Mouse (Mus musculus) stomach, embryonic 14.5 days (tissue): ENCODE measurements around the gene Polr2l. TPM values are rescaled to one million over a fixed set of nuclear protein-coding genes. Genes with fewer than 3 reads are reported as not detected.

ENCODE experiments used
- ATAC-seq: fragments of 200-750 bp; cut with Nextera tagmentation; 2 replicates; pipeline ENCODE4 v1.8.0; 2017; ENCODE audit warnings: low read depth, moderate TSS enrichment; ENCODE audit not compliant: insufficient number of reproducible peaks, insufficient read depth, low FRiP score
- H3K27ac ChIP-seq: fragments of 300-500 bp; sonication (generic); 2 replicates; pipeline ENCODE4 v1.5.1; 2014; ENCODE audit warnings: mild to moderate bottlenecking, low read length, moderate library complexity, mixed read lengths
- H3K27me3 ChIP-seq: fragments of 300-500 bp; sonication (generic); 2 replicates; pipeline ENCODE4 v1.6.1; 2014; ENCODE audit warnings: low read length, control low read depth, mixed read lengths; ENCODE audit not compliant: control insufficient read depth, insufficient read depth
- H3K36me3 ChIP-seq: fragments of 300-500 bp; sonication (generic); 2 replicates; pipeline ENCODE4 v1.6.1; 2014; ENCODE audit warnings: mild to moderate bottlenecking, control low read depth, low read length, moderate library complexity, mixed read lengths; ENCODE audit not compliant: control insufficient read depth, insufficient read depth
- H3K4me1 ChIP-seq: fragments of 300-500 bp; sonication (generic); 2 replicates; pipeline ENCODE4 v1.6.1; 2014; ENCODE audit warnings: low read length, control low read depth, mixed read lengths; ENCODE audit not compliant: control insufficient read depth, insufficient read depth
- H3K4me2 ChIP-seq: fragments of 300-500 bp; sonication (generic); replicated peaks from 2 replicates; pipeline ENCODE4 v1.6.1; 2014; ENCODE audit warnings: low read depth, low read length, control low read depth
- H3K4me3 ChIP-seq: fragments of 300-500 bp; sonication (generic); 2 replicates; pipeline ENCODE4 v1.5.1; 2014; ENCODE audit warnings: low read depth, low read length, control low read depth
- H3K9ac ChIP-seq: fragments of 300-500 bp; sonication (generic); replicated peaks from 2 replicates; pipeline ENCODE4 v1.6.1; 2014; ENCODE audit warnings: low read depth, mild to moderate bottlenecking, control low read depth, low read length, moderate library complexity, mixed read lengths
- H3K9me3 ChIP-seq: fragments of 300-500 bp; sonication (generic); 2 replicates; pipeline ENCODE4 v1.6.1; 2016; ENCODE audit warnings: low read depth, low read length, control low read depth; ENCODE audit not compliant: control insufficient read depth
- WGBS: fragments of 180-500 bp; shearing (Covaris S2); extraction: QIAGEN DNeasy Blood & Tissue Kit; methylation state at CpG from one replicate; pipeline ENCODE4 v1.1.7; 2014; 5-methylcytosine and 5-hydroxymethylcytosine counted together
- polyA plus RNA-seq: library from polyadenylated mRNA; unstranded; fragments of >200 nt; fragmentation: Nextera tagmentation; extraction: Ambion mirVana; gene quantifications from 2 replicates; pipeline ENCODE4 v1.2.1, GENCODE M21; 2014

The Polr2l gene
- polyA plus RNA-seq, 1 experiment from 2014 or later: 72.3 TPM

GRCm38 (mm10) chr7:141463824-141464602, 10.9 kb downstream of the Polr2l start:
- Histone ChIP-seq H3K27me3 (peaks cover 19% of the 10 kb centered on the region; the same call in 1 of the 2 replicates), H3K9me3 (no peaks in the 10 kb centered on the region), H3K27ac (no peak overlapping the region), H3K4me3 (0 out of 2 replicates have a peak overlapping the region, but pooled peaks have one; percentile 11), H3K4me1 (peaks cover 46% of the 10 kb centered on the region), H3K9ac (no peak overlapping the region), H3K36me3 (no peaks in the 10 kb centered on the region), H3K4me2 (peak overlapping the region; percentile 34)
- no peak for ATAC-seq
- WGBS: 35% methylated on average over 12 of the region's 12 CpGs

- Histone ChIP-seq H3K9ac (no peak overlapping the region), H3K4me3 (peak overlapping the region; percentile 37), H3K36me3 (peaks cover 6% of the 10 kb centered on the region; the same call in 1 of the 2 replicates), H3K4me2 (peak overlapping the region; percentile 70), H3K4me1 (peaks cover 34% of the 10 kb centered on the region), H3K27ac (no peak overlapping the region), H3K9me3 (no peaks in the 10 kb centered on the region), H3K27me3 (peaks cover 19% of the 10 kb centered on the region; the same call in 1 of the 2 replicates)
- ATAC-seq: no peak
- 13% methylated on average over 5 of the region's 5 CpGs for WGBS
Observed at GRCm38 (mm10) chr7:141462333-141462821, 12.6 kb downstream of the Polr2l start.

GRCm38 (mm10) chr7:141461521-141462332, 13.2 kb downstream of the Polr2l start:
- H3K27me3 ChIP-seq: peaks cover 19% of the 10 kb centered on the region; the same call in 1 of the 2 replicates
- no peak overlapping the region; the same call in 1 of the 2 replicates for H3K9ac ChIP-seq
- peak overlapping the region; percentile 70 for H3K4me2 ChIP-seq
- no peak overlapping the region for H3K27ac ChIP-seq
- H3K36me3 ChIP-seq: peaks cover 6% of the 10 kb centered on the region; the same call in 1 of the 2 replicates
- no peak for ATAC-seq
- H3K9me3 ChIP-seq: no peaks in the 10 kb centered on the region
- WGBS: 3% methylated on average over 57 of the region's 59 CpGs
- H3K4me3 ChIP-seq: peak overlapping the region; percentile 37
- H3K4me1 ChIP-seq: peaks cover 31% of the 10 kb centered on the region

- no peak within 1 kb of the TSS; the same call in 1 of the 2 replicates for H3K9ac ChIP-seq
- peaks cover 19% of the 10 kb centered on the region; the same call in 1 of the 2 replicates for H3K27me3 ChIP-seq
- WGBS: 47% methylated on average over 15 of the region's 15 CpGs
- H3K4me1 ChIP-seq: peaks cover 35% of the 10 kb centered on the region
- ATAC-seq: no peak
- H3K4me2 ChIP-seq: peak within 1 kb of the TSS; percentile 70
- peak within 1 kb of the TSS; percentile 37 for H3K4me3 ChIP-seq
- 0 out of 2 replicates have a peak within 1 kb of the TSS, but pooled peaks have one; percentile 6 for H3K27ac ChIP-seq
- H3K9me3 ChIP-seq: no peaks in the 10 kb centered on the region
- peaks cover 6% of the 10 kb centered on the region; the same call in 1 of the 2 replicates for H3K36me3 ChIP-seq
Observed at GRCm38 (mm10) chr7:141460391-141461113, 14.4 kb downstream of the Polr2l start, which contains the start of gene Cracr2b. Gene Cracr2b (plus strand): TSS chr7:141461094.

GRCm38 (mm10) chr7:141460001-141460390, 14.9 kb downstream of the Polr2l start:
- Histone ChIP-seq H3K36me3 (peaks cover 6% of the 10 kb centered on the region; the same call in 1 of the 2 replicates), H3K9ac (no peak overlapping the region), H3K4me3 (no peak overlapping the region), H3K27me3 (peaks cover 19% of the 10 kb centered on the region; the same call in 1 of the 2 replicates), H3K27ac (0 out of 2 replicates have a peak overlapping the region, but pooled peaks have one; percentile 6), H3K4me2 (no peak overlapping the region), H3K9me3 (no peaks in the 10 kb centered on the region), H3K4me1 (peaks cover 30% of the 10 kb centered on the region)
- ATAC-seq: no peak
- WGBS: 45% methylated on average over 5 of the region's 5 CpGs

- H3K36me3 ChIP-seq: peaks cover 6% of the 10 kb centered on the region; the same call in 1 of the 2 replicates
- ATAC-seq: no peak
- 89% methylated on average over 17 of the region's 17 CpGs for WGBS
- H3K4me1 ChIP-seq: peaks cover 24% of the 10 kb centered on the region
- H3K4me2 ChIP-seq: no peak overlapping the region
- H3K9me3 ChIP-seq: no peaks in the 10 kb centered on the region
- H3K27ac ChIP-seq: no peak overlapping the region
- H3K27me3 ChIP-seq: peaks cover 18% of the 10 kb centered on the region; the same call in 1 of the 2 replicates
- no peak overlapping the region for H3K9ac ChIP-seq
- H3K4me3 ChIP-seq: no peak overlapping the region
Observed at GRCm38 (mm10) chr7:141459301-141459711, 15.6 kb downstream of the Polr2l start.

- WGBS: 89% methylated on average over 11 of the region's 11 CpGs
- H3K9me3 ChIP-seq: no peaks in the 10 kb centered on the region
Observed at GRCm38 (mm10) chr7:141458661-141459060, 16.3 kb downstream of the Polr2l start.

More at GRCm38 (mm10) chr7:141458661-141459060, 16.3 kb downstream of the Polr2l start:
- Histone ChIP-seq H3K27me3 (peaks cover 12% of the 10 kb centered on the region; the same call in 1 of the 2 replicates), H3K4me1 (peaks cover 23% of the 10 kb centered on the region), H3K4me2 (no peak overlapping the region), H3K4me3 (no peak overlapping the region), H3K9ac (no peak overlapping the region), H3K36me3 (peaks cover 6% of the 10 kb centered on the region; the same call in 1 of the 2 replicates), H3K27ac (no peak overlapping the region)
- no peak for ATAC-seq
